22 mouse cellular contexts compared by ENCODE assay signal in genomic region chrX:159484247-159484646, GRCm38 (mm10). TPM values are rescaled to one million over a fixed set of nuclear protein-coding genes. Genes with fewer than 3 reads are reported as not detected.
DNase-seq lines count a peak whose midpoint lies in the region; ATAC-seq and TF ChIP-seq lines count a peak whose summit lies in the region.
"Had no signal": no experiment of that assay in that cellular context is flagged by ENCODE, and none has a peak within 500 bp of the region (broad histone marks: within the 10 kb centered on the region; RNA-seq: fewer than 3 reads in every experiment).

No protein-coding gene starts in this region.

- H3K4me3 ChIP-seq in left cerebral cortex, adult 2 months = no peak overlapping the region
- H3K4me3 ChIP-seq in CH12.LX (replicated peaks in 1 of 3; ENCODE audit: low read depth in 2 of 3, low read length in 2 of 3, poor library complexity in 1 of 3) = no peak overlapping the region
- no peak overlapping the region for H3K4me3 ChIP-seq in cortical plate, adult 2 months (ENCODE audit: insufficient read depth, low read length)
- no peak overlapping the region for H3K4me3 ChIP-seq in midbrain, embryonic 16.5 days (ENCODE audit: low read depth, low read length)
- H3K4me3 ChIP-seq: embryonic facial prominence, embryonic 10.5 days; forebrain, embryonic 12.5 days; heart, embryonic 12.5 days; intestine, embryonic 15.5 days; lung, embryonic 15.5 days; midbrain, embryonic 10.5 days; neural tube, embryonic 15.5 days had no signal

- TF ChIP-seq RAD21 in CH12.LX (IDR thresholded peaks at IDR 0.05; ENCODE audit: low read depth, low read length) = peak; percentile 36

- peak; percentile 17 for TF ChIP-seq CTCF in left cerebral cortex, adult 2 months (IDR thresholded peaks at IDR 0.05)
- TF ChIP-seq CTCF in CH12.LX (conservative IDR thresholded peaks at IDR 0.05 in 1 of 2, IDR thresholded peaks at IDR 0.05 in 1 of 2; ENCODE audit: low read depth in 2 of 2, low read length in 2 of 2) = peak in 1 of 2 experiments; percentile 51; a peak in 2 of 4 replicates
- 0 out of 2 replicates have a peak, but pooled peaks have one; percentile 2 for TF ChIP-seq CTCF in cortical plate, adult 2 months (IDR thresholded peaks at IDR 0.05; ENCODE audit: extremely low read depth, insufficient read depth, low read length)

- in situ Hi-C loops in CH12.LX (cut with MboI; ENCODE audit: low pct_ligation_motif_present, low pct_unique_long_range_greater_than_20kb, low sequenced_read_pairs) = no loop called here

- H3K4me2 ChIP-seq in CH12.LX (ENCODE audit: insufficient read depth, low read depth, poor library complexity, severe bottlenecking) = no peak overlapping the region
- no peak overlapping the region for H3K4me2 ChIP-seq in midbrain, embryonic 16.5 days (ENCODE audit: low read length)
- H3K4me2 ChIP-seq: forebrain, embryonic 12.5 days; heart, embryonic 12.5 days; hindbrain, embryonic 14.5 days; intestine, embryonic 15.5 days; lung, embryonic 15.5 days; neural tube, embryonic 15.5 days had no signal

- H3K79me2 ChIP-seq in CH12.LX (replicated peaks; ENCODE audit: control insufficient read depth, extremely low read depth, insufficient read depth, poor library complexity, severe bottlenecking) = no peaks in the 10 kb centered on the region

- H3K27ac ChIP-seq in left cerebral cortex, adult 2 months = no peak overlapping the region
- H3K27ac ChIP-seq in CH12.LX (ENCODE audit: insufficient read depth, low read depth) = no peak overlapping the region
- no peak overlapping the region for H3K27ac ChIP-seq in cortical plate, adult 2 months (ENCODE audit: insufficient read depth, low read length)
- H3K27ac ChIP-seq in midbrain, embryonic 16.5 days (ENCODE audit: low read length) = no peak overlapping the region
- H3K27ac ChIP-seq: embryonic facial prominence, embryonic 10.5 days; forebrain, embryonic 12.5 days; hindbrain, embryonic 14.5 days; intestine, embryonic 15.5 days; lung, embryonic 15.5 days; macrophage; midbrain, embryonic 10.5 days; neural tube, embryonic 15.5 days had no signal

- no peak for ATAC-seq in midbrain, embryonic 16.5 days
- ATAC-seq: intestine, embryonic 15.5 days had no signal

- no peak for TF ChIP-seq EP300 in CH12.LX (IDR thresholded peaks at IDR 0.05; ENCODE audit: low read length)

- H3K27me3 ChIP-seq in CH12.LX (replicated peaks) = no peaks in the 10 kb centered on the region
- H3K27me3 ChIP-seq in midbrain, embryonic 16.5 days (ENCODE audit: control insufficient read depth, insufficient read depth, low read depth, low read length) = no peaks in the 10 kb centered on the region
- H3K27me3 ChIP-seq: forebrain, embryonic 12.5 days; heart, embryonic 12.5 days; intestine, embryonic 15.5 days; lung, embryonic 15.5 days; neural tube, embryonic 15.5 days had no signal

- H3K9me3 ChIP-seq in CH12.LX (replicated peaks; ENCODE audit: low read length) = no peaks in the 10 kb centered on the region
- H3K9me3 ChIP-seq in midbrain, embryonic 16.5 days (replicated peaks; ENCODE audit: control insufficient read depth, low read length, poor library complexity, severe bottlenecking) = no peaks in the 10 kb centered on the region
- H3K9me3 ChIP-seq: embryonic facial prominence, embryonic 10.5 days; forebrain, embryonic 12.5 days; G1E; heart, embryonic 12.5 days; intestine, embryonic 15.5 days; lung, embryonic 15.5 days; midbrain, embryonic 10.5 days; neural tube, embryonic 15.5 days had no signal

- DNase-seq in left cerebral cortex, adult 2 months (ENCODE audit: extremely low spot score in 1 of 2, low spot score in 2 of 2) = no peak
- no peak for DNase-seq in left cerebral cortex, adult 8-10 months (ENCODE audit: low spot score in 2 of 2)
- DNase-seq in A20 (ENCODE audit: low read depth, low spot score) (peak; percentile 41), CH12.LX (ENCODE audit: extremely low read depth) (no peak)
- no peak for DNase-seq in urinary bladder, postnatal 14 days (ENCODE audit: low spot score)
- DNase-seq: cerebellum, adult 2 months; gastrocnemius, postnatal 25 days; heart, postnatal 14 days; left cerebral cortex, postnatal 4 days; thymus, postnatal 36 days had no signal

- no peaks in the 10 kb centered on the region for H3K4me1 ChIP-seq in CH12.LX (ENCODE audit: control insufficient read depth in 1 of 2, insufficient read depth in 2 of 2)
- H3K4me1 ChIP-seq in cortical plate, adult 2 months (ENCODE audit: control insufficient read depth, insufficient read depth, low read length) = no peaks in the 10 kb centered on the region
- H3K4me1 ChIP-seq in midbrain, embryonic 16.5 days (ENCODE audit: control insufficient read depth, insufficient read depth, low read length) = no peaks in the 10 kb centered on the region
- H3K4me1 ChIP-seq: embryonic facial prominence, embryonic 10.5 days; forebrain, embryonic 12.5 days; heart, embryonic 12.5 days; intestine, embryonic 15.5 days; lung, embryonic 15.5 days; midbrain, embryonic 10.5 days; neural tube, embryonic 15.5 days had no signal

- intact Hi-C loops in left cerebral cortex, adult 2 months (cut with DNase I) = no loop called here

- dilution Hi-C loops in CH12.LX (cut with MboI; ENCODE audit: extremely low pct_ligation_motif_present, extremely low pct_unique_long_range_greater_than_20kb, low sequenced_read_pairs) = no loop called here

- no peaks in the 10 kb centered on the region for H3K36me3 ChIP-seq in CH12.LX (replicated peaks in 1 of 2; ENCODE audit: control insufficient read depth in 1 of 2, insufficient read depth in 1 of 2, low read length in 1 of 2)
- H3K36me3 ChIP-seq in midbrain, embryonic 16.5 days (ENCODE audit: control insufficient read depth, insufficient read depth, low read length) = no peaks in the 10 kb centered on the region
- H3K36me3 ChIP-seq: embryonic facial prominence, embryonic 10.5 days; forebrain, embryonic 12.5 days; G1E; heart, embryonic 12.5 days; intestine, embryonic 15.5 days; lung, embryonic 15.5 days; midbrain, embryonic 10.5 days; neural tube, embryonic 15.5 days had no signal

- TF ChIP-seq POLR2A in CH12.LX (IDR thresholded peaks at IDR 0.05; ENCODE audit: low read depth, low read length) = no peak
- no peak for TF ChIP-seq POLR2A in cortical plate, adult 2 months (IDR thresholded peaks at IDR 0.05; ENCODE audit: extremely low read depth, insufficient read depth, low read length)

- H3K9ac ChIP-seq in CH12.LX (ENCODE audit: insufficient read depth, low read depth) = no peak overlapping the region
- no peak overlapping the region for H3K9ac ChIP-seq in midbrain, embryonic 16.5 days (ENCODE audit: low read depth, low read length)
- H3K9ac ChIP-seq: forebrain, embryonic 12.5 days; heart, embryonic 12.5 days; hindbrain, embryonic 14.5 days; intestine, embryonic 15.5 days; lung, embryonic 15.5 days; neural tube, embryonic 15.5 days had no signal

- WGBS in midbrain, embryonic 16.5 days = 95% methylated on average over 1 of the region's 1 CpGs

TF ChIP-seq in CH12.LX, 34 proteins besides CTCF, POLR2A, EP300 and RAD21:
- TF ChIP-seq SMC3 (IDR thresholded peaks at IDR 0.05; ENCODE audit: low read depth, low read length) (peak; percentile 32), BHLHE40 (IDR thresholded peaks at IDR 0.05; ENCODE audit: low read depth, low read length) (no peak), USF2 (conservative IDR thresholded peaks at IDR 0.05; ENCODE audit: low read depth, low read length) (no peak), TBP (conservative IDR thresholded peaks at IDR 0.05; ENCODE audit: low read depth, low read length) (no peak), ETS1 (conservative IDR thresholded peaks at IDR 0.05; ENCODE audit: low read depth, low read length) (no peak), TCF12 (IDR thresholded peaks at IDR 0.05; ENCODE audit: low read depth, low read length) (no peak), NELFE (IDR thresholded peaks at IDR 0.05; ENCODE audit: low read depth, low read length) (no peak), HCFC1 (IDR thresholded peaks at IDR 0.05; ENCODE audit: low read depth, low read length) (no peak)

RNA-seq across cellular contexts. Expression of gene Bclaf3, which starts 42.2 kb away (rescaled TPM):
- 10 to 100 TPM; 11.7 to 13.0 TPM for total RNA-seq in left cerebral cortex, adult 2 months (2021)
- total RNA-seq in left cerebral cortex, adult 8-10 months (2022) = 10 to 100 TPM in 1 of 4 experiments, 1 to 10 TPM in 3; 8.5 to 10.5 (median 9.5) TPM
- total RNA-seq in CH12.LX (2012; rRNA removed) (6.6 and 6.9 TPM in 2 replicates), CH12.LX (2014; rRNA removed) (14.6 and 18.0 TPM in 2 replicates)
- polyA plus RNA-seq in CH12.LX (2012; ENCODE audit: insufficient read length, low read depth) = 14.3 and 14.7 TPM in 2 replicates
- polyA plus RNA-seq in cortical plate, adult 2 months (2012; rRNA removed) = 9.2 and 10.1 TPM in 2 replicates
- polyA plus RNA-seq in midbrain, embryonic 16.5 days (2015; fragmentation: Nextera tagmentation; extraction: Ambion mirVana) = 22.7 and 26.3 TPM in 2 replicates
